Mouse (Mus musculus): ENCODE measurements at regions not wholly inside any gene's neighbourhood (a gene's known extent, or its start where the extent isn't known, plus 50 kb on each side); places are given as distances from the start of the nearest gene placed in this dataset.
A peak's percentile ranks its signal among the peaks of the same experiment; 100 is the strongest.

- no peak for TF ChIP-seq CTCF (IDR thresholded peaks at IDR 0.05; ENCODE audit: low read depth)
- H3K9me3 ChIP-seq (ENCODE audit: control insufficient read depth): no peaks in the 10 kb centered on the region
- H3K27ac ChIP-seq (ENCODE audit: low read depth, low read length): no peak overlapping the region
- H3K27me3 ChIP-seq (replicated peaks; ENCODE audit: control insufficient read depth, insufficient read depth, low read length): no peaks in the 10 kb centered on the region
- H3K4me2 ChIP-seq (replicated peaks; ENCODE audit: low read depth): no peak overlapping the region
- H3K4me1 ChIP-seq (replicated peaks; ENCODE audit: control insufficient read depth, insufficient read depth, low read length): peaks cover 19% of the 10 kb centered on the region; the same call in 1 of the 2 replicates
- 69% methylated on average over 14 of the region's 14 CpGs for WGBS
- no peak overlapping the region for H3K9ac ChIP-seq (ENCODE audit: low read depth, low read length)
- no peak overlapping the region for H3K4me3 ChIP-seq (ENCODE audit: low read depth, low read length)
- no peak for ATAC-seq
- no peaks in the 10 kb centered on the region for H3K36me3 ChIP-seq (ENCODE audit: control insufficient read depth, insufficient read depth)
Measured at GRCm38 (mm10) chr16:95929700-95930435, 60.9 kb downstream of the Psmg1 start.

GRCm38 (mm10) chr16:95928290-95929260, 62.2 kb downstream of the Psmg1 start:
- Histone ChIP-seq H3K9ac (ENCODE audit: low read depth, low read length) (no peak overlapping the region), H3K4me3 (ENCODE audit: low read depth, low read length) (no peak overlapping the region), H3K27ac (ENCODE audit: low read depth, low read length) (peak overlapping the region; percentile 21; the same call in 1 of the 2 replicates), H3K4me2 (replicated peaks; ENCODE audit: low read depth) (peak overlapping the region; percentile 30; the same call in 1 of the 2 replicates), H3K36me3 (ENCODE audit: control insufficient read depth, insufficient read depth) (no peaks in the 10 kb centered on the region), H3K27me3 (replicated peaks; ENCODE audit: control insufficient read depth, insufficient read depth, low read length) (no peaks in the 10 kb centered on the region), H3K4me1 (replicated peaks; ENCODE audit: control insufficient read depth, insufficient read depth, low read length) (peaks cover 19% of the 10 kb centered on the region; the same call in 1 of the 2 replicates), H3K9me3 (ENCODE audit: control insufficient read depth) (no peaks in the 10 kb centered on the region)
- WGBS: 33% methylated on average over 18 of the region's 18 CpGs
- ATAC-seq: peak; percentile 67
- TF ChIP-seq CTCF (IDR thresholded peaks at IDR 0.05; ENCODE audit: low read depth): no peak

- peak; percentile 69 for ATAC-seq
- H3K4me1 ChIP-seq (replicated peaks; ENCODE audit: control insufficient read depth, insufficient read depth, low read length): peaks cover 19% of the 10 kb centered on the region; the same call in 1 of the 2 replicates
- no peaks in the 10 kb centered on the region for H3K9me3 ChIP-seq (ENCODE audit: control insufficient read depth)
- no peak overlapping the region for H3K4me3 ChIP-seq (ENCODE audit: low read depth, low read length)
- no peaks in the 10 kb centered on the region for H3K27me3 ChIP-seq (replicated peaks; ENCODE audit: control insufficient read depth, insufficient read depth, low read length)
- H3K4me2 ChIP-seq (replicated peaks; ENCODE audit: low read depth): no peak overlapping the region
- WGBS: 36% methylated on average over 6 of the region's 6 CpGs
- H3K27ac ChIP-seq (ENCODE audit: low read depth, low read length): no peak overlapping the region
- no peaks in the 10 kb centered on the region for H3K36me3 ChIP-seq (ENCODE audit: control insufficient read depth, insufficient read depth)
- TF ChIP-seq CTCF (IDR thresholded peaks at IDR 0.05; ENCODE audit: low read depth): no peak
- H3K9ac ChIP-seq (ENCODE audit: low read depth, low read length): no peak overlapping the region
Measured at GRCm38 (mm10) chr16:95926558-95926957, 64.2 kb downstream of the Psmg1 start.

- Histone ChIP-seq H3K4me3 (ENCODE audit: low read depth, low read length) (no peak overlapping the region), H3K9me3 (ENCODE audit: control insufficient read depth) (no peaks in the 10 kb centered on the region), H3K27me3 (replicated peaks; ENCODE audit: control insufficient read depth, insufficient read depth, low read length) (no peaks in the 10 kb centered on the region), H3K4me1 (replicated peaks; ENCODE audit: control insufficient read depth, insufficient read depth, low read length) (peaks cover 19% of the 10 kb centered on the region; the same call in 1 of the 2 replicates), H3K4me2 (replicated peaks; ENCODE audit: low read depth) (no peak overlapping the region), H3K36me3 (ENCODE audit: control insufficient read depth, insufficient read depth) (no peaks in the 10 kb centered on the region), H3K9ac (ENCODE audit: low read depth, low read length) (no peak overlapping the region), H3K27ac (ENCODE audit: low read depth, low read length) (no peak overlapping the region)
- TF ChIP-seq CTCF (IDR thresholded peaks at IDR 0.05; ENCODE audit: low read depth): no peak
- no peak for ATAC-seq
- WGBS: 50% methylated on average over 8 of the region's 8 CpGs
Measured at GRCm38 (mm10) chr16:95924716-95925115, 66.0 kb downstream of the Psmg1 start.

- Histone ChIP-seq H3K9me3 (ENCODE audit: control insufficient read depth) (no peaks in the 10 kb centered on the region), H3K4me3 (ENCODE audit: low read depth, low read length) (no peak overlapping the region), H3K4me1 (replicated peaks; ENCODE audit: control insufficient read depth, insufficient read depth, low read length) (peaks cover 15% of the 10 kb centered on the region; the same call in 1 of the 2 replicates), H3K36me3 (ENCODE audit: control insufficient read depth, insufficient read depth) (no peaks in the 10 kb centered on the region), H3K9ac (ENCODE audit: low read depth, low read length) (no peak overlapping the region), H3K4me2 (replicated peaks; ENCODE audit: low read depth) (no peak overlapping the region), H3K27ac (ENCODE audit: low read depth, low read length) (no peak overlapping the region), H3K27me3 (replicated peaks; ENCODE audit: control insufficient read depth, insufficient read depth, low read length) (no peaks in the 10 kb centered on the region)
- no peak for TF ChIP-seq CTCF (IDR thresholded peaks at IDR 0.05; ENCODE audit: low read depth)
- 68% methylated on average over 7 of the region's 7 CpGs for WGBS
- ATAC-seq: peak; percentile 44; the same call in 1 of the 2 replicates
Measured at GRCm38 (mm10) chr16:95923991-95924390, 66.8 kb downstream of the Psmg1 start.

GRCm38 (mm10) chr16:95922369-95922934, 68.3 kb downstream of the Psmg1 start:
- Histone ChIP-seq H3K27ac (ENCODE audit: low read depth, low read length) (no peak overlapping the region), H3K4me2 (replicated peaks; ENCODE audit: low read depth) (no peak overlapping the region), H3K27me3 (replicated peaks; ENCODE audit: control insufficient read depth, insufficient read depth, low read length) (no peaks in the 10 kb centered on the region), H3K4me3 (ENCODE audit: low read depth, low read length) (no peak overlapping the region), H3K9me3 (ENCODE audit: control insufficient read depth) (no peaks in the 10 kb centered on the region), H3K36me3 (ENCODE audit: control insufficient read depth, insufficient read depth) (no peaks in the 10 kb centered on the region), H3K4me1 (replicated peaks; ENCODE audit: control insufficient read depth, insufficient read depth, low read length) (peaks cover 9% of the 10 kb centered on the region; the same call in 1 of the 2 replicates), H3K9ac (ENCODE audit: low read depth, low read length) (no peak overlapping the region)
- TF ChIP-seq CTCF (IDR thresholded peaks at IDR 0.05; ENCODE audit: low read depth): no peak
- ATAC-seq: no peak
- WGBS: 79% methylated on average over 9 of the region's 9 CpGs

All from intestine, postnatal 0 days (tissue).